Mouse (Mus musculus): ENCODE measurements at regions not wholly inside any gene's neighbourhood (a gene's known extent, or its start where the extent isn't known, plus 50 kb on each side); places are given as distances from the start of the nearest gene placed in this dataset.

- no peak overlapping the region for H3K9ac ChIP-seq
- H3K4me1 ChIP-seq (replicated peaks), result peaks cover 5% of the 10 kb centered on the region
- 85% methylated on average over 3 of the region's 3 CpGs for WGBS
- no peaks in the 10 kb centered on the region for H3K36me3 ChIP-seq
- H3K4me2 ChIP-seq, result no peak overlapping the region
- no peaks in the 10 kb centered on the region for H3K27me3 ChIP-seq
- no peaks in the 10 kb centered on the region for H3K9me3 ChIP-seq (replicated peaks)
- no peak overlapping the region for H3K27ac ChIP-seq
- no peak overlapping the region for H3K4me3 ChIP-seq
- ATAC-seq (replicated peaks; ENCODE audit: insufficient number of reproducible peaks, insufficient read depth, low FRiP score, low read depth), result no peak
These were observed 80.1 kb upstream of the Tet2 start for GRCm38 (mm10) chr3:133625046-133625445.

DNA sequence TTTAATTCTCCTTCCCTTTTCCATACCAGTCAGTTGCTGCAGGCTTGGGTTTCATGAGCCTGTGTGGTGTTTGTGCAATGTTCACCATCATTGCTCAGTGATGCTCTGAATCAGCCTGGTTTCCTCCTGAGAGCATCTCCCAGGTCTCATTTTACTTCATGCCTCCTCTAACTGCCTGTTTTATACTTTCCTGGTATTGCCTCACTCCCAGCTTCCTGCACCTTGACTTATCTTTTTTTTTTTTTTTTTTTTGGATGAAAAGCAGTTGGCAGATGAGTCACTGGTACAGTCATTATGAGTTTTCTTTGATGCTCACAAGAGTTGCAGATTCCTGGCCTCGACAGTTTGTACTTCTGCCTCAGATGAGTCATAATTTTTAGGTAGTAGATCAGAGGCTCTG, 81.5 kb upstream of the Tet2 start:
- WGBS, result 47% methylated on average over 1 of the region's 1 CpGs
- Histone ChIP-seq H3K9ac (no peak overlapping the region), H3K4me2 (no peak overlapping the region), H3K4me1 (replicated peaks) (peaks cover 5% of the 10 kb centered on the region), H3K36me3 (no peaks in the 10 kb centered on the region), H3K27me3 (no peaks in the 10 kb centered on the region), H3K4me3 (no peak overlapping the region), H3K27ac (no peak overlapping the region), H3K9me3 (replicated peaks) (no peaks in the 10 kb centered on the region)
- ATAC-seq (replicated peaks; ENCODE audit: insufficient number of reproducible peaks, insufficient read depth, low FRiP score, low read depth), result no peak

- Histone ChIP-seq H3K36me3 (no peaks in the 10 kb centered on the region), H3K4me1 (replicated peaks) (peaks cover 5% of the 10 kb centered on the region), H3K9me3 (replicated peaks) (no peaks in the 10 kb centered on the region), H3K4me2 (no peak overlapping the region), H3K27me3 (no peaks in the 10 kb centered on the region), H3K4me3 (no peak overlapping the region), H3K9ac (no peak overlapping the region), H3K27ac (no peak overlapping the region)
- 81% methylated on average over 3 of the region's 3 CpGs for WGBS
- ATAC-seq (replicated peaks; ENCODE audit: insufficient number of reproducible peaks, insufficient read depth, low FRiP score, low read depth), result no peak
These were observed 82.3 kb upstream of the Tet2 start for GRCm38 (mm10) chr3:133627116-133627844.

DNA sequence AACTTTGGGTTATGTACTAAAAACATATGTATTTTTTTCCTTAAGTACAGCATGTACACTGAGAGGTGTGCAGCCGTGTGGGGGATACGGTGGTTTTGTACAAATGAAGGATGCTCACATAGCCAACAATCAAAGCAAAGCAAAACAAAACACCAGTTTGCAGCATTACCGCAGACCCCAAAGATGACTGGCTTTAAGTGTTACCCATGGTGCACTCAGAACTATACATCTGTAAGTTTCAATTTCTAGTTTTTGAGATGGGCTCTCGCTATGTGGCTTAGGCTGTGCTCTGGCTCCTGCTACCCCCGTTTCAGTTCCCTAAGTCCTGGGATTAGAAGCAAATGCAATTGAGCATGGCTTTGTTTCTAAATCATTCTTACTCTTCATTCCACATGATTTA, 89.4 kb upstream of the Tet2 start:
- Histone ChIP-seq H3K9me3 (replicated peaks) (no peaks in the 10 kb centered on the region), H3K4me3 (no peak overlapping the region), H3K4me1 (replicated peaks) (no peaks in the 10 kb centered on the region), H3K27ac (no peak overlapping the region), H3K4me2 (no peak overlapping the region), H3K9ac (no peak overlapping the region), H3K36me3 (no peaks in the 10 kb centered on the region), H3K27me3 (no peaks in the 10 kb centered on the region)
- WGBS, result 86% methylated on average over 5 of the region's 5 CpGs
- no peak for ATAC-seq (replicated peaks; ENCODE audit: insufficient number of reproducible peaks, insufficient read depth, low FRiP score, low read depth)

GRCm38 (mm10) chr3:133645604-133646003, 100.7 kb upstream of the Tet2 start:
- Histone ChIP-seq H3K4me3 (no peak overlapping the region), H3K36me3 (no peaks in the 10 kb centered on the region), H3K4me1 (replicated peaks) (no peaks in the 10 kb centered on the region), H3K9ac (no peak overlapping the region), H3K27ac (no peak overlapping the region), H3K27me3 (no peaks in the 10 kb centered on the region), H3K9me3 (replicated peaks) (no peaks in the 10 kb centered on the region), H3K4me2 (no peak overlapping the region)
- 97% methylated on average over 1 of the region's 1 CpGs for WGBS
- ATAC-seq (replicated peaks; ENCODE audit: insufficient number of reproducible peaks, insufficient read depth, low FRiP score, low read depth), result no peak

DNA sequence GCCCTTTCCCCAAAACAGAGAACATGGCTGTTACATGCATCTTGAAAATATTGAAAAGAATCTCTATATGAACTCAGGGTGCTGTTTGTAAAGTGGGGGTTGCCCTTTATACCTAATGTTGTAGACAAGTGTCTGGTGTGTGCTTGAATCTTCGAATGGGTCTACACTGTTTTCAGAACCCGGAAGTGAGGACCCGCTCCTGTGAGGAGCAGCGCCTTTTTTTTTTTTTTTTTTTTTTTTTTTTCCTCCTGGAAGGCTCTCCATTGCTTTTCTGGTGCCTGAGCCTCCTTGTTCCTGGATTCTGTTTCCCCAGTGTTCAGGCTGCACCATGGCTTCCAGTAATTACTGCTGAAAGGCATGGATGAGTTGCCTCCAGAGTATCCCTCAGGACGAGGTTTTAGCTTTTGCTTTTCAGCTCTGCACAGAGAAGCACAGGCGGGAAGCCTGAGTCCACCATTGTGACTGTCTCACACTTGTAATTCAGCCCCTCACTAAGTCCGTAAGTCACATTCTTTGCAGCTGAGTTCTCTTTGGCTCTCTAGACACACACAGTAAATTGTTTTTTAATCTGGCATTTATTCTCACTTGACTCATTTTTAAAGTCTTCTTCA, 101.6 kb upstream of the Tet2 start:
- Histone ChIP-seq H3K4me1 (replicated peaks) (no peaks in the 10 kb centered on the region), H3K4me2 (no peak overlapping the region), H3K27me3 (no peaks in the 10 kb centered on the region), H3K27ac (no peak overlapping the region), H3K9ac (no peak overlapping the region), H3K9me3 (replicated peaks) (no peaks in the 10 kb centered on the region), H3K4me3 (no peak overlapping the region), H3K36me3 (no peaks in the 10 kb centered on the region)
- WGBS, result 68% methylated on average over 7 of the region's 7 CpGs
- ATAC-seq (replicated peaks; ENCODE audit: insufficient number of reproducible peaks, insufficient read depth, low FRiP score, low read depth), result no peak

GRCm38 (mm10) chr3:133650025-133650424, 105.1 kb upstream of the Tet2 start:
- ATAC-seq (replicated peaks; ENCODE audit: insufficient number of reproducible peaks, insufficient read depth, low FRiP score, low read depth), result no peak
- no peak overlapping the region for H3K9ac ChIP-seq
- no peak overlapping the region for H3K4me2 ChIP-seq
- no peaks in the 10 kb centered on the region for H3K9me3 ChIP-seq (replicated peaks)
- H3K36me3 ChIP-seq, result no peaks in the 10 kb centered on the region
- H3K27ac ChIP-seq, result no peak overlapping the region
- no peak overlapping the region for H3K4me3 ChIP-seq
- no peaks in the 10 kb centered on the region for H3K4me1 ChIP-seq (replicated peaks)
- H3K27me3 ChIP-seq, result no peaks in the 10 kb centered on the region

DNA sequence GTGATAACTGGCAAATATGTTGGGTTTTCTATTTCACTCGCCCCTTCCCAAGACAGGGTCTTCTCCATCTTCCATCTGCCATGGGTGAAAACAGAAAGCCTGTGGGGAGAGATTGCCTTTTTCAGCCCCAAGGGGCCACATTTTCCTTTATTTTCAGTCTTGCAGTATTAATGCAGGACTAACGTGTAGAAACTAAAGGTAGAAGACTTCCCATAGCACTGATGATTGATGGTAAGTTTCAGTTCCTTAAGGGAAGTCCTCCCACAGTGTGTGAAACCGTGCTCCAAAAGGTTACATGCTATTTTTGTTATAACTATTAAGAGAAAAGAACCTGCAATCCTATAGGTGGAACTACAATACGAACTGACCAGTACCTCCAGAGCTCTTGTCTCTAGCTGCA, 107.1 kb upstream of the Tet2 start:
- Histone ChIP-seq H3K4me1 (replicated peaks) (no peaks in the 10 kb centered on the region), H3K27me3 (no peaks in the 10 kb centered on the region), H3K4me2 (no peak overlapping the region), H3K27ac (no peak overlapping the region), H3K9ac (no peak overlapping the region), H3K4me3 (no peak overlapping the region), H3K36me3 (no peaks in the 10 kb centered on the region), H3K9me3 (replicated peaks) (no peaks in the 10 kb centered on the region)
- ATAC-seq (replicated peaks; ENCODE audit: insufficient number of reproducible peaks, insufficient read depth, low FRiP score, low read depth), result no peak
- WGBS, result 77% methylated on average over 4 of the region's 4 CpGs

- Histone ChIP-seq H3K27ac (no peak overlapping the region), H3K4me1 (replicated peaks) (no peaks in the 10 kb centered on the region), H3K4me2 (no peak overlapping the region), H3K9me3 (replicated peaks) (no peaks in the 10 kb centered on the region), H3K36me3 (no peaks in the 10 kb centered on the region), H3K9ac (no peak overlapping the region), H3K27me3 (no peaks in the 10 kb centered on the region), H3K4me3 (no peak overlapping the region)
- no peak for ATAC-seq (replicated peaks; ENCODE audit: insufficient number of reproducible peaks, insufficient read depth, low FRiP score, low read depth)
- WGBS, result 79% methylated on average over 8 of the region's 8 CpGs
These were observed 114.8 kb upstream of the Tet2 start for GRCm38 (mm10) chr3:133659759-133660158.

DNA sequence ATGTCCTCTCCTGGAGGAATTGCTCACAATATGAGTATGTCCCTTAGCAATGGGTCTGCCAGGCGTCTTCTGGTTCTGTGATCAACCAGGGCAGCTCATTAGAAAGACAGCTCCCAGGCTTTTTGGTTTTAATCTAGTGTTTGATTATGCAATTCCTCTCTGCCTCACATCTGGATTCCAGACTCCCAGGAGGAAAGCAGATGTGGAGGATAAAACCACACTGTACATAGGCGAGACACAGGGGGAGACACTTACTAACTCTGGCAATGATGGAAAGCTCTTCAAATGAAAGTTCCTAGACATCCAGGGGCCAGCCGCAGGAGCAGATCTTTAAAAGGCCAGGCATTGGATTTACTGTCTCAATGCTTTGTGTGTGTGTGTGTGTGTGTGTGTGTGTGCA, 116.4 kb upstream of the Tet2 start:
- H3K4me1 ChIP-seq (replicated peaks), result no peaks in the 10 kb centered on the region
- H3K27me3 ChIP-seq, result no peaks in the 10 kb centered on the region
- H3K9me3 ChIP-seq (replicated peaks), result no peaks in the 10 kb centered on the region
- no peak overlapping the region for H3K4me2 ChIP-seq
- H3K27ac ChIP-seq, result no peak overlapping the region
- H3K36me3 ChIP-seq, result no peaks in the 10 kb centered on the region
- ATAC-seq (replicated peaks; ENCODE audit: insufficient number of reproducible peaks, insufficient read depth, low FRiP score, low read depth), result no peak
- no peak overlapping the region for H3K4me3 ChIP-seq
- no peak overlapping the region for H3K9ac ChIP-seq
- 70% methylated on average over 3 of the region's 3 CpGs for WGBS

- 71% methylated on average over 3 of the region's 3 CpGs for WGBS
- H3K9ac ChIP-seq, result no peak overlapping the region
These were observed 120.0 kb upstream of the Tet2 start for GRCm38 (mm10) chr3:133664914-133665313.

More at GRCm38 (mm10) chr3:133664914-133665313, 120.0 kb upstream of the Tet2 start:
- no peaks in the 10 kb centered on the region for H3K4me1 ChIP-seq (replicated peaks)
- no peaks in the 10 kb centered on the region for H3K9me3 ChIP-seq (replicated peaks)
- no peak overlapping the region for H3K27ac ChIP-seq
- no peaks in the 10 kb centered on the region for H3K27me3 ChIP-seq
- no peaks in the 10 kb centered on the region for H3K36me3 ChIP-seq
- ATAC-seq (replicated peaks; ENCODE audit: insufficient number of reproducible peaks, insufficient read depth, low FRiP score, low read depth), result no peak
- H3K4me3 ChIP-seq, result no peak overlapping the region
- H3K4me2 ChIP-seq, result no peak overlapping the region

Data from heart, embryonic 15.5 days (tissue).